Mouse (Mus musculus): ENCODE data around the gene Pik3c2g.

The Pik3c2g gene

GRCm38 (mm10) chr6:139586892-139587291, at the start of gene Pik3c2g:
Gene Pik3c2g (plus strand): TSS chr6:139587221.
- no peak for DNase-seq (ENCODE audit: low read depth, low spot score)

GRCm38 (mm10) chr6:139538469-139538868, 48.6 kb upstream of the Pik3c2g start:
- DNase-seq (ENCODE audit: low read depth, low spot score) = peak; percentile 36

- DNase-seq (ENCODE audit: low read depth, low spot score) = peak; percentile 8
These were observed 31.4 kb upstream of the Pik3c2g start for GRCm38 (mm10) chr6:139555537-139556179.

- DNase-seq (ENCODE audit: low read depth, low spot score) = no peak
These were observed 17.8 kb upstream of the Pik3c2g start for GRCm38 (mm10) chr6:139569211-139569610.

- DNase-seq (ENCODE audit: low read depth, low spot score) = no peak
These were observed 11.2 kb upstream of the Pik3c2g start for GRCm38 (mm10) chr6:139575854-139576253.

- DNase-seq (ENCODE audit: low read depth, low spot score) = peak; percentile 23
These were observed 10.6 kb upstream of the Pik3c2g start for GRCm38 (mm10) chr6:139576261-139577014.

GRCm38 (mm10) chr6:139577026-139577861, 9.8 kb upstream of the Pik3c2g start:
- peak; percentile 63 for DNase-seq (ENCODE audit: low read depth, low spot score)

- no peak for DNase-seq (ENCODE audit: low read depth, low spot score)
These were observed 457 bp downstream of the Pik3c2g start for GRCm38 (mm10) chr6:139587478-139587877.

- peak; percentile 22 for DNase-seq (ENCODE audit: low read depth, low spot score)
These were observed 1.4 kb downstream of the Pik3c2g start for GRCm38 (mm10) chr6:139588409-139588808.

GRCm38 (mm10) chr6:139589291-139589690, 2.3 kb downstream of the Pik3c2g start:
- peak; percentile 85 for DNase-seq (ENCODE audit: low read depth, low spot score)

- DNase-seq (ENCODE audit: low read depth, low spot score) = no peak
These were observed 2.8 kb downstream of the Pik3c2g start for GRCm38 (mm10) chr6:139589854-139590253.

- DNase-seq (ENCODE audit: low read depth, low spot score) = no peak
These were observed 5.1 kb downstream of the Pik3c2g start for GRCm38 (mm10) chr6:139592081-139592480.

- DNase-seq (ENCODE audit: low read depth, low spot score) = peak; percentile 15
These were observed 9.4 kb downstream of the Pik3c2g start for GRCm38 (mm10) chr6:139596433-139596832.

GRCm38 (mm10) chr6:139599216-139599615, 12.2 kb downstream of the Pik3c2g start:
- DNase-seq (ENCODE audit: low read depth, low spot score) = no peak

GRCm38 (mm10) chr6:139618774-139619173, 31.8 kb downstream of the Pik3c2g start:
- DNase-seq (ENCODE audit: low read depth, low spot score) = peak; percentile 72

- no peak for DNase-seq (ENCODE audit: low read depth, low spot score)
These were observed 37.7 kb downstream of the Pik3c2g start for GRCm38 (mm10) chr6:139624756-139625155.

GRCm38 (mm10) chr6:139634561-139634960, 47.5 kb downstream of the Pik3c2g start:
- no peak for DNase-seq (ENCODE audit: low read depth, low spot score)

GRCm38 (mm10) chr6:139655399-139655798, 68.4 kb downstream of the Pik3c2g start:
- DNase-seq (ENCODE audit: low read depth, low spot score) = peak; percentile 58

GRCm38 (mm10) chr6:139662462-139662861, 75.4 kb downstream of the Pik3c2g start:
- DNase-seq (ENCODE audit: low read depth, low spot score) = peak; percentile 63

- peak; percentile 38 for DNase-seq (ENCODE audit: low read depth, low spot score)
These were observed 131.5 kb downstream of the Pik3c2g start for GRCm38 (mm10) chr6:139718416-139718984.

GRCm38 (mm10) chr6:139719639-139720221, 132.7 kb downstream of the Pik3c2g start:
- no peak for DNase-seq (ENCODE audit: low read depth, low spot score)

Measured in brain, adult 2 months (tissue).